Mouse (Mus musculus) liver, embryonic 12.5 days (tissue): ENCODE data around the gene Nln. TPM values are rescaled to one million over a fixed set of nuclear protein-coding genes. Genes with fewer than 3 reads are reported as not detected.
A peak's percentile ranks its signal among the peaks of the same experiment; 100 is the strongest.

Experiments
- ATAC-seq: fragments of 200-750 bp; cut with Nextera tagmentation; 2 replicates; pipeline ENCODE4 v1.8.0; 2017; ENCODE audit warnings: moderate number of reproducible peaks, mild to moderate bottlenecking, moderate library complexity
- H3K27ac ChIP-seq: fragments of 300-500 bp; sonication (generic); 2 replicates; pipeline ENCODE4 v1.5.1; 2016; ENCODE audit warnings: mild to moderate bottlenecking
- H3K27me3 ChIP-seq: fragments of 300-500 bp; sonication (generic); replicated peaks from 2 replicates; pipeline ENCODE4 v1.6.1; 2016; ENCODE audit warnings: mild to moderate bottlenecking, moderate library complexity
- H3K36me3 ChIP-seq: fragments of 300-500 bp; sonication (generic); 2 replicates; pipeline ENCODE4 v1.6.1; 2016; ENCODE audit warnings: mild to moderate bottlenecking, moderate library complexity
- H3K4me1 ChIP-seq: fragments of 300-500 bp; sonication (generic); 2 replicates; pipeline ENCODE4 v1.6.1; 2016
- H3K4me2 ChIP-seq: fragments of 300-500 bp; sonication (generic); 2 replicates; pipeline ENCODE4 v1.6.1; 2016; ENCODE audit warnings: mild to moderate bottlenecking, moderate library complexity
- H3K4me3 ChIP-seq: fragments of 300-500 bp; sonication (generic); 2 replicates; pipeline ENCODE4 v1.5.1; 2016; ENCODE audit warnings: mild to moderate bottlenecking, moderate library complexity
- H3K9ac ChIP-seq: fragments of 300-500 bp; sonication (generic); 2 replicates; pipeline ENCODE4 v1.6.1; 2016; ENCODE audit warnings: mild to moderate bottlenecking, moderate library complexity
- H3K9me3 ChIP-seq: fragments of 300-500 bp; sonication (generic); replicated peaks from 2 replicates; pipeline ENCODE4 v1.6.1; 2016; ENCODE audit warnings: mild to moderate bottlenecking, moderate library complexity
- WGBS: fragments of 180-500 bp; shearing (Covaris S2); methylation state at CpG from one replicate; pipeline ENCODE4 v1.1.7; 2016; ENCODE audit not compliant: insufficient replicate concordance; 5-methylcytosine and 5-hydroxymethylcytosine counted together
- polyA plus RNA-seq: library from polyadenylated mRNA; unstranded; fragments of >200 nt; fragmentation: Nextera tagmentation; extraction: Ambion mirVana; gene quantifications from 2 replicates; pipeline ENCODE4 v1.2.1, GENCODE M21; 2016

Gene Nln
- polyA plus RNA-seq, 1 experiment from 2014 or later, result 13.1 TPM

DNA sequence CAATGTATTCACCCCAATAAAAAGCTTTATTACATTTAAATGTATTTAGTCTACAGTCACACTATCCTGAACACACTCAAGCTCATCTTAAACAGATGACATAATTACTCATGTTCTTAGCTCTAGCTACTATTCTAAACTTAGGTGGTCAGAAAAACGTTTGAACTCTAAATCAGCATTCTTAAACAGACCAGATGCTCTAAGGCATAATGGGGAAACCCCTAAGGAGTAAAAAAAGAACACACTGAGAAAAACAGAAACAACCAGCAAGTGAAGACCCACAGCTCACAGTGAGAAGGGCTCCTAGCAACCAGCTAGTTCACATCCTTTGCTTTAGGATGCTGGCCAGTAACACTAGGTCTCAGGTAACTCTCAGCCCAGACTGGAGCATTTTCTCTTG lies 17.7 kb downstream of the Nln start:
- 4% methylated on average over 1 of the region's 1 CpGs for WGBS
- no peaks in the 10 kb centered on the region for H3K27me3 ChIP-seq
- H3K36me3 ChIP-seq, result no peaks in the 10 kb centered on the region
- H3K4me2 ChIP-seq, result no peak overlapping the region
- no peak overlapping the region for H3K4me3 ChIP-seq
- no peak overlapping the region for H3K27ac ChIP-seq
- H3K9me3 ChIP-seq, result no peaks in the 10 kb centered on the region
- ATAC-seq, result no peak
- peaks cover 13% of the 10 kb centered on the region for H3K4me1 ChIP-seq
- no peak overlapping the region for H3K9ac ChIP-seq

DNA sequence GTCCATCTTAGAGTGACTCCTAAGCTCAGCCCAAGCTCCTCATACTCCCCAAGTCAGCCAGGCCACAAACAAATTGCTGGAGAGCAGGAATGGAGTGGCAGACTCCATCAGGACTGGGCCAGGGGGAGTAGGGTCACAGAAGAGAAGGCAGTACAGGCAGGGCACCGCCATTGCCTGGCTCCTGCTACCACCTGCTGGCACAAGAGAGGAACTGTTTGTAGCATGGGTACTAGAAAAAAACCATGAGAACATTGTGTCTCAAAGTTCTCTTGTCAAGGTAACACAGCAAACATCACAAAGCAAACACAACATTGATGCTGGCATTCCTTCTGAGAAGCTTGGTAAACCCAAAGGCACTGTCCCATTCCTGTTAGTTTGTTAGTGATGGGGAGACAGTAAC lies 20.0 kb downstream of the Nln start:
- Histone ChIP-seq H3K27ac (no peak overlapping the region), H3K9ac (no peak overlapping the region), H3K4me2 (no peak overlapping the region), H3K36me3 (no peaks in the 10 kb centered on the region), H3K9me3 (no peaks in the 10 kb centered on the region), H3K4me3 (no peak overlapping the region), H3K4me1 (0 out of 2 replicates have a peak, but pooled peaks cover 3% of the 10 kb centered on the region), H3K27me3 (no peaks in the 10 kb centered on the region)
- WGBS, result 29% methylated on average over 1 of the region's 1 CpGs
- no peak for ATAC-seq

- ATAC-seq, result no peak
- Histone ChIP-seq H3K36me3 (no peaks in the 10 kb centered on the region), H3K9me3 (no peaks in the 10 kb centered on the region), H3K9ac (no peak overlapping the region), H3K4me2 (no peak overlapping the region), H3K27me3 (no peaks in the 10 kb centered on the region), H3K27ac (no peak overlapping the region), H3K4me1 (0 out of 2 replicates have a peak, but pooled peaks cover 3% of the 10 kb centered on the region), H3K4me3 (no peak overlapping the region)
- WGBS, result 51% methylated on average over 2 of the region's 2 CpGs
These were observed 24.8 kb downstream of the Nln start for GRCm38 (mm10) chr13:104084600-104084999.

DNA sequence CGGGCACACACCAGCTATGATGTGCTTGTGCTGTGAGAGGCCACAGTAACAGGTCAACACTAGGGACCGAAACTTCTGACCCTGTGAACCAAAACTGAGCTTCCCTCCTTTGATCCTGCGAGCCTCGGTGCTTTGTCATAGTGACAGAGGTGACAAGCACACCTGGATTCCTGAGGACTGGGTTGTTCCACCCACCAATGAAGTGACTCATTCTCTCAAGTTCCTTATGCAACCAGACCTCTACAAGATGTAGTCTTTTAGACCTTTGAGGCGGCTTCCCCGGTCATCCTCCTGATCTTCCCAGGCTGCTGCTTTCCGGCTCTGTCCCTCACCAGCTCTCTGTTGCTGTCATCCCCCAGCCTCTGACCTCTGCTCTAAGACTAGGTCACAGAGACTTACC lies 26.9 kb downstream of the Nln start:
- Histone ChIP-seq H3K9ac (no peak overlapping the region), H3K9me3 (no peaks in the 10 kb centered on the region), H3K27me3 (no peaks in the 10 kb centered on the region), H3K36me3 (no peaks in the 10 kb centered on the region), H3K4me2 (no peak overlapping the region), H3K4me1 (0 out of 2 replicates have a peak, but pooled peaks cover 3% of the 10 kb centered on the region), H3K4me3 (no peak overlapping the region), H3K27ac (no peak overlapping the region)
- no peak for ATAC-seq
- WGBS, result 88% methylated on average over 7 of the region's 7 CpGs

- Histone ChIP-seq H3K9me3 (no peaks in the 10 kb centered on the region), H3K27me3 (no peaks in the 10 kb centered on the region), H3K9ac (no peak overlapping the region), H3K36me3 (peaks cover 6% of the 10 kb centered on the region), H3K4me3 (no peak overlapping the region), H3K4me2 (no peak overlapping the region), H3K4me1 (peaks cover 12% of the 10 kb centered on the region), H3K27ac (no peak overlapping the region)
- WGBS, result 79% methylated on average over 6 of the region's 6 CpGs
- ATAC-seq, result no peak
These were observed 32.4 kb downstream of the Nln start for GRCm38 (mm10) chr13:104076993-104077392.

- H3K27me3 ChIP-seq, result no peaks in the 10 kb centered on the region
- peaks cover 12% of the 10 kb centered on the region for H3K4me1 ChIP-seq
- no peak overlapping the region for H3K4me3 ChIP-seq
- peaks cover 6% of the 10 kb centered on the region for H3K36me3 ChIP-seq
- WGBS, result 58% methylated on average over 10 of the region's 10 CpGs
- H3K27ac ChIP-seq, result no peak overlapping the region
- no peaks in the 10 kb centered on the region for H3K9me3 ChIP-seq
- peak; percentile 27; the same call in 1 of the 2 replicates for ATAC-seq
- H3K9ac ChIP-seq, result no peak overlapping the region
- no peak overlapping the region for H3K4me2 ChIP-seq
These were observed 34.7 kb downstream of the Nln start for GRCm38 (mm10) chr13:104074731-104075130.

GRCm38 (mm10) chr13:104074230-104074629 lies 35.2 kb downstream of the Nln start:
- Histone ChIP-seq H3K9me3 (no peaks in the 10 kb centered on the region), H3K4me3 (no peak overlapping the region), H3K36me3 (peaks cover 10% of the 10 kb centered on the region), H3K4me2 (no peak overlapping the region), H3K4me1 (peaks cover 12% of the 10 kb centered on the region), H3K27me3 (no peaks in the 10 kb centered on the region), H3K9ac (no peak overlapping the region), H3K27ac (no peak overlapping the region)
- 41% methylated on average over 8 of the region's 8 CpGs for WGBS
- ATAC-seq, result peak; percentile 42

GRCm38 (mm10) chr13:104072351-104072750 lies 37.1 kb downstream of the Nln start:
- H3K9ac ChIP-seq, result no peak overlapping the region
- no peaks in the 10 kb centered on the region for H3K9me3 ChIP-seq
- no peak overlapping the region for H3K27ac ChIP-seq
- H3K4me1 ChIP-seq, result peaks cover 12% of the 10 kb centered on the region
- H3K4me2 ChIP-seq, result no peak overlapping the region
- no peak overlapping the region for H3K4me3 ChIP-seq
- H3K36me3 ChIP-seq, result peaks cover 22% of the 10 kb centered on the region
- WGBS, result 84% methylated on average over 9 of the region's 9 CpGs
- no peak for ATAC-seq
- H3K27me3 ChIP-seq, result no peaks in the 10 kb centered on the region

- H3K27ac ChIP-seq, result no peak overlapping the region
- H3K4me1 ChIP-seq, result peaks cover 12% of the 10 kb centered on the region
- 66% methylated on average over 3 of the region's 3 CpGs for WGBS
- no peak for ATAC-seq
- H3K9ac ChIP-seq, result no peak overlapping the region
- no peak overlapping the region for H3K4me3 ChIP-seq
- H3K9me3 ChIP-seq, result no peaks in the 10 kb centered on the region
- H3K27me3 ChIP-seq, result no peaks in the 10 kb centered on the region
- H3K4me2 ChIP-seq, result no peak overlapping the region
- peaks cover 22% of the 10 kb centered on the region for H3K36me3 ChIP-seq
These were observed 38.7 kb downstream of the Nln start for GRCm38 (mm10) chr13:104070703-104071102.

- no peak for ATAC-seq
- Histone ChIP-seq H3K9ac (no peak overlapping the region), H3K4me3 (no peak overlapping the region), H3K27me3 (no peaks in the 10 kb centered on the region), H3K27ac (no peak overlapping the region), H3K4me1 (peaks cover 4% of the 10 kb centered on the region), H3K4me2 (no peak overlapping the region), H3K9me3 (no peaks in the 10 kb centered on the region), H3K36me3 (peaks cover 22% of the 10 kb centered on the region)
- 82% methylated on average over 11 of the region's 11 CpGs for WGBS
These were observed 40.2 kb downstream of the Nln start for GRCm38 (mm10) chr13:104069216-104069615.

GRCm38 (mm10) chr13:104065649-104066347 lies 43.6 kb downstream of the Nln start:
- no peaks in the 10 kb centered on the region for H3K4me1 ChIP-seq
- WGBS, result 66% methylated on average over 2 of the region's 2 CpGs
- no peak overlapping the region for H3K27ac ChIP-seq
- H3K9me3 ChIP-seq, result no peaks in the 10 kb centered on the region
- no peak overlapping the region for H3K4me3 ChIP-seq
- no peaks in the 10 kb centered on the region for H3K27me3 ChIP-seq
- peaks cover 16% of the 10 kb centered on the region for H3K36me3 ChIP-seq
- H3K9ac ChIP-seq, result no peak overlapping the region
- no peak overlapping the region for H3K4me2 ChIP-seq
- no peak for ATAC-seq

- H3K4me2 ChIP-seq, result no peak overlapping the region
- no peak overlapping the region for H3K27ac ChIP-seq
- H3K27me3 ChIP-seq, result no peaks in the 10 kb centered on the region
- 0 out of 2 replicates have a peak, but pooled peaks cover 5% of the 10 kb centered on the region for H3K4me1 ChIP-seq
- 85% methylated on average over 9 of the region's 9 CpGs for WGBS
- H3K9me3 ChIP-seq, result no peaks in the 10 kb centered on the region
- H3K9ac ChIP-seq, result no peak overlapping the region
- ATAC-seq, result no peak
- H3K4me3 ChIP-seq, result no peak overlapping the region
- H3K36me3 ChIP-seq, result peaks cover 8% of the 10 kb centered on the region; the same call in 1 of the 2 replicates
These were observed 46.4 kb downstream of the Nln start for GRCm38 (mm10) chr13:104063061-104063460.
